Mouse (Mus musculus) layer of hippocampus, adult 2 months (tissue): Measurements from ENCODE around the gene Arl8a. TPM values are rescaled to one million over a fixed set of nuclear protein-coding genes. Genes with fewer than 3 reads are reported as not detected.

ENCODE experiments used
- DNase-seq, 2 experiments: peaks; one replicate each; pipeline ENCODE4 v3.0.0; 2022; ENCODE audit warnings: low spot score in 2 of 2
- H3K27ac ChIP-seq: fragments of 200-600 bp; 2 replicates; pipeline ENCODE4 v1.8.1; 2022
- H3K4me3 ChIP-seq: fragments of 200-600 bp; 2 replicates; pipeline ENCODE4 v1.8.1; 2022; ENCODE audit warnings: mild to moderate bottlenecking
- CTCF ChIP-seq: fragments of 200-600 bp; conservative IDR thresholded peaks from 2 replicates; pipeline ENCODE4 v1.8.1; 2022; ENCODE audit warnings: antibody characterized with exemption, mild to moderate bottlenecking, moderate library complexity
- total RNA-seq, 2 experiments: library from RNA; stranded (reverse); gene quantifications; 2 replicates each; pipeline ENCODE4 v1.2.3; 2021

Gene Arl8a
- total RNA-seq, 2 experiments from 2014 or later, result 247 to 258 TPM

DNA sequence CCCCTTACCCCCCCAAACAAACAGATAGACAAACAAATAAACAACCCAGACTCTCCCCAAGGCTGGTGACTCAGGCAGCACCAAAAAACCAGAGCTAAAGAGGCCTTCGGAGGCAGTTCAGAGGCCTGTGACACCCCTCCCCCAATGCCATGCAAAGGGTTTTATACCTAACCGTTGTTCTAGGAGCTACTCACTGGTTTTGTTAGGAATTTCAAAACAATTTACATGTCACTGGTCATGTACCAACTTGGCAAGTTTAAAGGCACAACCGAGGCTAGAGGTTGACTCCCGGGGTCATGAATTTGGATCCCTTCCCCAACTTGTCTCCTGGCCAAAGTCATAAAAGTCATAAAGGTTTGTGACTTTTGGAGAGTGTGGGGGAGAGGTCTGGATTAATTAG lies 53.8 kb downstream of the Arl8a start:
- H3K4me3 ChIP-seq, result no peak overlapping the region
- DNase-seq, result no peak
- H3K27ac ChIP-seq, result no peak overlapping the region
- no peak for TF ChIP-seq CTCF

DNA sequence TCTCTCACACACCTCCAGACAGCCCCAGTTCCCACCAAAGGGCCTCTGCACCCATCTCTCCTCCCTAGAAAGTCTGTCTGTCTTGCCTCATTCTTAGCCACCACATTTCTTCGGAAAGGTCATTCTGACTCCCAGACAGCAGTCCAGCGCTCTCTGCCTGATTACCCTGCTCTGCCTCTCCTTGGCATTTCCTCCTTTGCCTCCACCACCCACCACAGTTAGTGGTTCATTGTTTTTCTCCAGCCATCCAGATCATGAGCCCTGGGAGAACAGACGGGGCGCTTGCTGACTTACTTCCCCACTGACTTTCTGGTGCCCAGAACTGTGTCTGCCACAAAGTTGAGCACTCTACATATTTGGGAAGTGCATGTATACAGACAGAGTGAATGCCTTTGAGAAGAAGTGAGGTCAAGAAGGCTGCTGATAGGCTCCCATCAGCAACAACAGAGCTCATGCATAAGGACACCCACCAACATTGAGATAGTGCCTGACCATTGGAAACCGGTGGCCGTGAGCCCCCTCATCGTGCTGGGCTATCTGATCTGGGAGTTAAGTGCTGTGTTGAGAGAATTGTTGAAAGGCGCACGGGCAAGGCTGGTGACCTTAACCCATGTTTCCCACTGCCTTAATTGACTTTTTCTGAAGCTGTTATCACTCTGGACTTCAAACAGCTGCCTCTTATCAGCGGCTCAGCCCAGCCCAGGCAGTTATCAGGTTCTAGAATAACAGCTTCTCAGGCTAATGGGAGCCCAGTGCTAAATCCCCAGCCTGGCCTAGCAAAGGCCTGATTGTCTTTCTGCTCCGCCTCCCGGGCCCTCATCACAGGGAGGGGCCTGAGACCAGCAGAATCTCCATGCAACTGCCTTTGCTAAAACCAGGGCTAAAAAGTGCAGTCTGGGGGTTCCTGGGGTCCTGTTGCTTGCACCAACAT lies 57.8 kb downstream of the Arl8a start:
- Histone ChIP-seq H3K27ac (no peak overlapping the region), H3K4me3 (no peak overlapping the region)
- TF ChIP-seq CTCF, result no peak
- no peak for DNase-seq

DNA sequence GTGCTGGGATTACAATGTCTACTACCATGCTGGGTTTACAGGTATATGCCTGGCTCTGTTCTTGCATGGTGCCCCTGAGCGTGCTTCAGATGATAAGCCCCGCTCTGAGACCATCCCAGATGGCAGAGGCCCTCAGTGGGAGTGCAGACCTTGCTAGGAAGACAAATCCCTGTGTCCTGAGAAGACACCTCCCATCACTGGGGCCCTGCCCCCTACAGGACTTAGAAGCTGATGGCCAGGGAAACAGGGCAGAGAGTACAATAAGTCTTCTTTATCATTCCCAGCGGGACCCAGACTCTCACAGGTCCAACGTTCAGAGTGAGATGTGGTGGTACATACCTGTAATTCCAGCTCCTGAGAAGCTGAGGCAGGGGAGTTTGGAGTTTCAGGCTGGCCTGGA lies 58.6 kb downstream of the Arl8a start:
- TF ChIP-seq CTCF, result no peak
- no peak for DNase-seq
- no peak overlapping the region for H3K4me3 ChIP-seq
- H3K27ac ChIP-seq, result no peak overlapping the region

Other genes with a start within 250 kb of the Arl8a start
- 10 to 100 TPM; 76.6 to 77.5 TPM for gene Ppp1r12b, start 190.9 kb upstream of the Arl8a start, total RNA-seq
- gene Ube2t, start 184.3 kb upstream of the Arl8a start, total RNA-seq, result 1 to 10 TPM; 1.5 to 1.6 TPM
- 1 to 10 TPM; 2.4 TPM for gene Lgr6, start 41.5 kb upstream of the Arl8a start, total RNA-seq
- gene Ptpn7, start 14.1 kb upstream of the Arl8a start, total RNA-seq, result not detected
- 100 to 1,000 TPM; 193 to 194 TPM for gene Gpr37l1, start 20.9 kb downstream of the Arl8a start, total RNA-seq
- not detected for gene Elf3, start 111.7 kb downstream of the Arl8a start, total RNA-seq
- gene Rnpep, start 137.3 kb downstream of the Arl8a start, total RNA-seq, result 10 to 100 TPM; 60.3 to 65.3 TPM
- gene Timm17a, start 167.0 kb downstream of the Arl8a start, total RNA-seq, result 100 to 1,000 TPM; 177 to 178 TPM
- gene Lmod1, start 178.0 kb downstream of the Arl8a start, total RNA-seq, result under 1 TPM; 0.39 to 0.61 TPM
- 100 to 1,000 TPM; 121 TPM for gene Shisa4, start 228.4 kb downstream of the Arl8a start, total RNA-seq